Mouse (Mus musculus) small intestine, adult 2 months (tissue): ENCODE results near the gene Gm20605. TPM values are rescaled to one million over a fixed set of nuclear protein-coding genes. Genes with fewer than 3 reads are reported as not detected.

Experiments
- H3K27ac ChIP-seq: fragments of 200-500 bp; 2 replicates; pipeline ENCODE4 v1.5.1; 2012; ENCODE audit warnings: low read depth, low read length, control low read depth, inconsistent platforms; ENCODE audit not compliant: insufficient read depth
- H3K27me3 ChIP-seq: fragments of 200-500 bp; 2 replicates; pipeline ENCODE4 v1.6.1; 2012; ENCODE audit warnings: mild to moderate bottlenecking, moderate library complexity, low read length, inconsistent platforms; ENCODE audit not compliant: control insufficient read depth, insufficient read depth
- H3K36me3 ChIP-seq: fragments of 200-500 bp; 2 replicates; pipeline ENCODE4 v1.6.1; 2012; ENCODE audit warnings: mild to moderate bottlenecking, low read length, control low read depth, inconsistent platforms; ENCODE audit not compliant: control insufficient read depth, insufficient read depth
- H3K4me1 ChIP-seq: fragments of 200-500 bp; 2 replicates; pipeline ENCODE4 v1.6.1; 2012; ENCODE audit warnings: low read length, inconsistent platforms, mixed read lengths; ENCODE audit not compliant: control insufficient read depth, insufficient read depth, insufficient read length
- H3K4me3 ChIP-seq: fragments of 200-500 bp; 2 replicates; pipeline ENCODE4 v1.5.1; 2012; ENCODE audit warnings: low read depth, mild to moderate bottlenecking, control low read depth, inconsistent platforms, low read length, moderate library complexity
- CTCF ChIP-seq: fragments of 200-500 bp; IDR thresholded peaks from 2 replicates; pipeline ENCODE4 v1.5.1; 2012; ENCODE audit warnings: low read depth, mild to moderate bottlenecking, control low read depth, inconsistent platforms, low read length, moderate library complexity, mixed read lengths; ENCODE audit not compliant: insufficient replicate concordance, insufficient read length; ENCODE audit errors: extremely low read depth
- POLR2A ChIP-seq: fragments of 200-500 bp; IDR thresholded peaks from 2 replicates; pipeline ENCODE4 v1.6.1; 2012; ENCODE audit warnings: low read depth, mild to moderate bottlenecking, control low read depth, inconsistent platforms, low read length, moderate library complexity
- WGBS: fragments of 180-500 bp; shearing (Covaris S2); methylation state at CpG from one replicate; pipeline ENCODE4 v1.1.7; 2018; 5-methylcytosine and 5-hydroxymethylcytosine counted together
- polyA plus RNA-seq: library from polyadenylated mRNA; depleted of rRNA; stranded (reverse); fragments of >200 nt; gene quantifications from 2 replicates; pipeline ENCODE4 v1.2.3, GENCODE M21; 2012

Gm20605 gene
- polyA plus RNA-seq, 1 experiment = 29.0 TPM

DNA sequence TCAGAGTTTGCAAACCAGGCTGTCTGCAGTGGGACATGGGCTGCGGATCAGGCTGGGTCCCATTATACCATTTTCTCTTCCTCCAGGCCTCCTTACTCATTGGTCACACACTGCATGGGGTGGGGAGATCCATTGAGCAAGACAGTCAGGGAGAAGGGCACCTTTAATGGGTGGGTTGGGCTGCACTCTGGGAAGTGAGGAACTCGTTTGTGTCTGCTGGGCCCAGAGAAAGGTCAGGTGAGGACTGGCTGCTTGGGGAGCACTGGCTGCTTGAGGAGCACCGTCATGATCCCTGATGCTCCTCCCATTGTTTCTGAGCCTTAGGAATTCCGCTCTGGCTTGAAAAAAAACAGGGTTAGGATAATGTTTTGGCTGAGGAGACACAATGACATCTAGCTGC is 13.9 kb downstream of the Gm20605 start:
- H3K4me1 ChIP-seq = peaks cover 6% of the 10 kb centered on the region
- H3K36me3 ChIP-seq = peaks cover 46% of the 10 kb centered on the region
- TF ChIP-seq CTCF (no peak), POLR2A (no peak)
- WGBS = 48% methylated on average over 4 of the region's 4 CpGs
- H3K4me3 ChIP-seq = no peak overlapping the region
- H3K27ac ChIP-seq = no peak overlapping the region
- no peaks in the 10 kb centered on the region for H3K27me3 ChIP-seq

DNA sequence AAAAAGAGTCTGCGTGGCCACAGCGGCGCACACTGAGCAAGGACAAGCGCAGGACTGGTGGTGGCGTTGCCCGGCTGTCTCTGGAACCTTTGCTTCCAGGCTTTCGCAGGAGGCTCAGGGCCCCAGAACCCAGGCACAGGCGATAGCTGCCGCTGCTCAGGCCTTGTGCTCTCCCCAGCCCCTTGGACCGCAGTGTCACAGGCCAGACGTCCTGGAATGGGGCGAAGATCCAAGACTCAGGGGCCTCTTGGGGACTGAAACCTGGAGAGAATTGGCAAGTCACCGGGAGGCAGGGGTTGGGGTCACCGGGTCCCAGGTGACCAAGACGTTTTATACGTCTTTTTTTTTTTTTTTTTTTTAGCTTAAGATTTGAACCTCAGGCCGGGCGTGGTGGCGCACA is 15.5 kb downstream of the Gm20605 start:
- H3K27ac ChIP-seq = no peak overlapping the region
- 67% methylated on average over 19 of the region's 19 CpGs for WGBS

DNA sequence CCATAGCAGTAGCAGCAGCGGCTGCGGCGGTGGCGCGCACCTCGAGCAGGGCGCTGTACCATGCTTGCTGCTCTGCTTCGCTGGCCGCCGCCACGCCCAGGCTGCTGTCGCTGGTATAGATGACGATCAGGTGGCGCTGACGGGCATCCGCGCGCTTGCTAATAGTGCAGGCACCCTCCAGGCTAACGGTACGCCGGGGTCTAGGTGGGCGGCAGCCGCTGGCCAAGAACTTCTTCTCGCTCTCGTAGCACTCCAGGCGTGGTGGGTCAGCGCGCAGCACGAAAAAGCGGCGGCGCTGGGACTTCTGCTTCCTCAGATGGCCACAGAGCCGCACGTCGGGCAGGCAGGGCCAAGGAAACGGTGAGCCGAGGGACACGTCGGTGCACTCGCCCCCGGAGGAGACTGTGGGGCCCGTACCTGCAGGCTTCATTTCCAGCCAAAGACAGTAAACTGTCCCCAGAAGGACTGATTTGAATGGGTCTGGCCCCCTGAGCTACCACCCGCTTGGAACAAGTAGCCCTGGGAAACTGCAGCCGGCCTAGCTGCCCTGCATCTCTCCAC is 16.2 kb downstream of the Gm20605 start:
- 5% methylated on average over 44 of the region's 44 CpGs for WGBS
- Histone ChIP-seq H3K4me1 (peaks cover 6% of the 10 kb centered on the region), H3K27ac (no peak overlapping the region), H3K4me3 (peak overlapping the region; percentile 57), H3K36me3 (peaks cover 23% of the 10 kb centered on the region), H3K27me3 (no peaks in the 10 kb centered on the region)
- TF ChIP-seq CTCF (no peak), POLR2A (no peak)

More for the DNA sequence above, 15.5 kb downstream of the Gm20605 start:
- no peak for TF ChIP-seq POLR2A
- TF ChIP-seq CTCF = no peak
- Histone ChIP-seq H3K27me3 (no peaks in the 10 kb centered on the region), H3K4me3 (no peak overlapping the region), H3K36me3 (peaks cover 30% of the 10 kb centered on the region), H3K4me1 (peaks cover 6% of the 10 kb centered on the region)

DNA sequence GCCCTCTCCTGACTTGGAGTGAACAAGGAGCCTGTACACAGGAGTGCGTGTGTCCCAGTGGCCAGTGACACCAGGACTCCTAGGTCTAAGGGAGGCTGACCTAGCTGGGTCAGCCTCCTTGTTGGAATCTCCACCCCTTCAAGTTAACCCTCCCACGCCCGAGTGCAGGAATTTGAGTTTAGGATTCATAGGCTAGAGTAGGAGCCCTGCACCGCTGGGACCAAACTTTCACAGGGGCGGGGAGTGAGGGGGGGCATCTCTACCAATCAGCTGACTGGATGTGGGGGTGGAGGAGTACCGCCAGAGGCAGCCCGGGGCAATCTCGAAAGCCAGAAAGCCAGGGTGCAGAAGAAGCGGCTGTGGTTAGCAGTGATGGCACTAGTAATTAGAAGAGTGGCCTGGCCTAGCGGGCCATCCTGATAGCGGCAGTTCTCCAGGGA is 16.7 kb downstream of the Gm20605 start, which contains the start of gene Irs3:
Gene Irs3 (minus strand): TSS at position 63 of the 440 bp plus-strand sequence.
- WGBS = 68% methylated on average over 11 of the region's 11 CpGs
- Histone ChIP-seq H3K4me3 (peak within 1 kb of the TSS; percentile 57), H3K36me3 (peaks cover 18% of the 10 kb centered on the region), H3K27ac (no peak within 1 kb of the TSS), H3K27me3 (no peaks in the 10 kb centered on the region), H3K4me1 (peaks cover 6% of the 10 kb centered on the region)
- TF ChIP-seq POLR2A (no peak), CTCF (no peak)

DNA sequence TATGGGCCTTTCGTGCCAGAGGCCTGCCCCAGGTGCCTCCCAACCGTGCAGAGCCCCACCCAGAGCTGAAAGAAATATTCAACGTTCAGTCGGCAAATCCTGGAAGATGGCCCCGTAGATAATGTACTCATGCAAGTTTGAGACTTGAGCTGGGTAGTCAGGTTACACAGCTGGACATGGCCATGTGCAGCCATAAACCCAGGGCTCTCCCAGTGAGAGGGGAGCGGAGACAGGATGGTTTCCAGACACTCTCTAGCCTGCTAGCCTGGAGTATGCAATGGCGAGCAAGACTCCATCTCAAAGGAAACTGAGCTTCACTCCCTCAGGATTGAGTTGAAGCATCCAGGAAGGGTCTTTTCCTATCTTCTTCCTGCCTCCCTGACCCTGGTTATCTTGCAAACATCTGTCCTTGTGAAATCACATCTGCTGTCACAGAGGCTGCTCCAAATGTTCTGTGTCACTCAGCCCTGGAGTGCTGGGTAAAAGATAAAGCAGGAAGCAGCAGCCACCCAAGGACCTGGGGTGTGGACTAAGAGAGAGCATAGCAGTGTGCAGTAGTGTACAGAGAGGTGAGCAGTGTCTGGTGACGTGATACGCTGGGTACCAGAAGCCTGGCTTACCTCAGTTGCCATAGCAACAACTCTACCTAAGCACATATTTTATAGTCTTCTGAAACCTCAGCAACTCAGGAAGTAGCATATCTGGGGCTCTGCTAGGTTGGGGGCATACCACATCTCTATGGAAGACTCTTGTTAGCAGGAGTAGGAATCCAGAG is 19.0 kb downstream of the Gm20605 start:
- Histone ChIP-seq H3K27me3 (no peaks in the 10 kb centered on the region), H3K27ac (no peak overlapping the region), H3K4me3 (no peak overlapping the region), H3K4me1 (peaks cover 6% of the 10 kb centered on the region), H3K36me3 (peaks cover 5% of the 10 kb centered on the region; the same call in 1 of the 2 replicates)
- 37% methylated on average over 9 of the region's 9 CpGs for WGBS
- TF ChIP-seq CTCF (no peak), POLR2A (no peak)

DNA sequence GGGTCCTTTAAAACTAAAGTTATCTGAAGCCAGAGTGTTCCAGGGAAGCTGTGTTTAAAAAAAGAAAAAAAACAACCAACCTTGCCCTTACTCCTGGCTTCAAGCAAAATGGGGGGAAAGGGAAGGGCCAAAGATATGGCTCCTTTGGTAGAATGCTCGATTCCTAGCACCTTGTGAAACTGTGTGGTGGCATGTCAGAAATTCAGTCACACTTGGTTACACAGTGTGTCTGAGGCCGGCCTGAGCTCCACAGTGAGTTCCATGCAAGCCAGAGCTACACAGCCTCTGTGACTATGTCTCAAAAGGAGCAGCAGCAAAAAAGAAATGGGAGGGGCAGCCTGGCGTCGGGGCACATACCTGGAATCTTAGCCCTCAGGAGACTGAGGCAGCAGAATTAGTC is 20.3 kb downstream of the Gm20605 start:
- peaks cover 10% of the 10 kb centered on the region; the same call in 1 of the 2 replicates for H3K36me3 ChIP-seq
- H3K27me3 ChIP-seq = no peaks in the 10 kb centered on the region
- H3K4me1 ChIP-seq = peaks cover 6% of the 10 kb centered on the region
- no peak overlapping the region for H3K27ac ChIP-seq
- WGBS = 46% methylated on average over 4 of the region's 4 CpGs
- no peak overlapping the region for H3K4me3 ChIP-seq
- no peak for TF ChIP-seq CTCF
- TF ChIP-seq POLR2A = no peak

DNA sequence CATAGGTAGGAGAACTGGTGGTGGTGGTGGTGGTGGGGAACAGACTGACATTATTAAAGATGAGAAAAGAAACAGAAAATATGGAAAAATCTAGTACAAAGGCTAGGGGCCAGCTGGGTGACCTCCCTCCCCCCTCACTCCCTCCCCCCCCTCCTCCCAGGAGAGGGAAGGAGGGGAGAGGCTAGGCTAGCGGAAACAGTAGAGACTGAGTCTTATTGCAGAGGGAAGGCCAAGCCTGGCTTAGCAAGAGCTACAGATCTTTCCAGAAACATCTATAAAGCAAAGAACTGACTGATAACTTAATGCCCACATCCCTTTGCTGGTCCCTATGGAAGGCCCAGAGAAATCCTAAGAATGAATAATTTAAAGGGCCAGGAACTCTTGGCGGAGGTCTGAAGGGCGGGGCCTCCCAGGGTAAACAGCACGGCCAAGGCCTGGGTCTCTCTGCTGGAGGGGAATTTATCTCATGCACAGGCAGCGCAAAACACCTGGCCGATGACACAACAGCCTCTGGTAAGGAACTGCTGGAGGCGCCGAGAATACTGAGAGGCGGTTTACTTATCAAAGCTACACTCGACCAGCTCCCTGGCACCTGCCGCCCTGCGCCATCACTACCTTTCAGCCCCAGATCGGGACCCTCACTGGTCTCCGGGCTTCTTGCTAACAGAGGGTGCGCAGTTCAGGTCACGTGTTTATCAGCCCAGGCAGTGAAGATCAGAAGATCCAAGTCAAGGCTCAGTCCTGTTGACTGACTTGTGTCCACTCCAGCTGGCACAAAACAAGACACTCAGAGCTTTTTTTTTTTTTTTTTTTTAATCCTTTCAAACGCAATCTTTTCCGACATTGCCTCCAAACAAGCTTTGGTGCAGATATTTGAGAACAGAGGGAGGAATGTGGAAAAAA is 20.9 kb downstream of the Gm20605 start:
- TF ChIP-seq CTCF (no peak), POLR2A (no peak)
- peaks cover 10% of the 10 kb centered on the region for H3K36me3 ChIP-seq
- peaks cover 5% of the 10 kb centered on the region for H3K4me1 ChIP-seq
- H3K27ac ChIP-seq = no peak overlapping the region
- H3K27me3 ChIP-seq = no peaks in the 10 kb centered on the region
- H3K4me3 ChIP-seq = no peak overlapping the region
- 18% methylated on average over 18 of the region's 18 CpGs for WGBS
